Mouse (Mus musculus): ENCODE results near the gene AF366264.
"Not testable (repeated sequence)": the region's sequence is repeated elsewhere in the genome, so short reads cannot be mapped to it uniquely, and the experiment has no call there.

Gene AF366264

GRCm38 (mm10) chr8:13838289-13838688 lies at the start of gene AF366264:
AF366264 (minus strand) TSS chr8:13838389.
- DNase-seq (ENCODE audit: low spot score): not testable (repeated sequence)

GRCm38 (mm10) chr8:13843286-13843685 lies 5.1 kb upstream of the AF366264 start:
- DNase-seq (ENCODE audit: low spot score): not testable (repeated sequence)

GRCm38 (mm10) chr8:13828598-13829172 lies 9.5 kb downstream of the AF366264 start:
- no peak for DNase-seq (ENCODE audit: low spot score)

GRCm38 (mm10) chr8:13799566-13799965 lies 38.6 kb downstream of the AF366264 start:
- DNase-seq (ENCODE audit: low spot score): no peak

GRCm38 (mm10) chr8:13797676-13798075 lies 40.5 kb downstream of the AF366264 start:
- no peak for DNase-seq (ENCODE audit: low spot score)

GRCm38 (mm10) chr8:13793746-13794101 lies 44.5 kb downstream of the AF366264 start:
- no peak for DNase-seq (ENCODE audit: low spot score)

GRCm38 (mm10) chr8:13793097-13793745 lies 45.0 kb downstream of the AF366264 start:
- DNase-seq (ENCODE audit: low spot score): no peak

GRCm38 (mm10) chr8:13789606-13790005 lies 48.6 kb downstream of the AF366264 start:
- no peak for DNase-seq (ENCODE audit: low spot score)

GRCm38 (mm10) chr8:13785764-13786299 lies 52.4 kb downstream of the AF366264 start:
- peak; percentile 99 for DNase-seq (ENCODE audit: low spot score)

- DNase-seq (ENCODE audit: low spot score): peak; percentile 97
These were observed 52.9 kb downstream of the AF366264 start, which contains the start of gene Upf3a for GRCm38 (mm10) chr8:13785250-13785763. Upf3a (plus strand) TSS chr8:13785615.

Measured in MN1 (cell line).